Mouse (Mus musculus) midbrain, embryonic 13.5 days (tissue): ENCODE results near the gene Olfr898. TPM values are rescaled to one million over a fixed set of nuclear protein-coding genes. Genes with fewer than 3 reads are reported as not detected.

Experiments
- ATAC-seq: fragments of 200-750 bp; cut with Nextera tagmentation; 2 replicates; pipeline ENCODE4 v1.8.0; 2017; ENCODE audit warnings: mild to moderate bottlenecking, moderate TSS enrichment, moderate library complexity
- H3K27ac ChIP-seq: fragments of 300-500 bp; sonication (generic); 2 replicates; pipeline ENCODE4 v1.5.1; 2015; ENCODE audit warnings: inconsistent platforms, mild to moderate bottlenecking, moderate library complexity
- H3K27me3 ChIP-seq: fragments of 300-500 bp; sonication (generic); 2 replicates; pipeline ENCODE4 v1.6.1; 2015; ENCODE audit warnings: mild to moderate bottlenecking, inconsistent platforms
- H3K36me3 ChIP-seq: fragments of 300-500 bp; sonication (generic); 2 replicates; pipeline ENCODE4 v1.6.1; 2015; ENCODE audit warnings: mild to moderate bottlenecking, inconsistent platforms
- H3K4me1 ChIP-seq: fragments of 300-500 bp; sonication (generic); replicated peaks from 2 replicates; pipeline ENCODE4 v1.6.1; 2015; ENCODE audit warnings: inconsistent platforms
- H3K4me2 ChIP-seq: fragments of 300-500 bp; sonication (generic); replicated peaks from 2 replicates; pipeline ENCODE4 v1.6.1; 2015; ENCODE audit warnings: moderate library complexity, mild to moderate bottlenecking, inconsistent platforms
- H3K4me3 ChIP-seq: fragments of 300-500 bp; sonication (generic); replicated peaks from 2 replicates; pipeline ENCODE4 v1.5.1; 2015; ENCODE audit warnings: mild to moderate bottlenecking, inconsistent platforms
- H3K9ac ChIP-seq: fragments of 300-500 bp; sonication (generic); replicated peaks from 2 replicates; pipeline ENCODE4 v1.6.1; 2015; ENCODE audit warnings: mild to moderate bottlenecking, inconsistent platforms
- H3K9me3 ChIP-seq: fragments of 300-500 bp; sonication (generic); 2 replicates; pipeline ENCODE4 v1.6.1; 2016; ENCODE audit warnings: mild to moderate bottlenecking, inconsistent platforms
- WGBS: fragments of 180-500 bp; shearing (Covaris S2); methylation state at CpG from one replicate; pipeline ENCODE4 v1.1.7; 2015; 5-methylcytosine and 5-hydroxymethylcytosine counted together
- polyA plus RNA-seq: library from polyadenylated mRNA; unstranded; fragments of >200 nt; fragmentation: Nextera tagmentation; extraction: Ambion mirVana; gene quantifications from 2 replicates; pipeline ENCODE4 v1.2.1, GENCODE M21; 2015

The Olfr898 gene
- polyA plus RNA-seq = not detected in 2 replicates

DNA sequence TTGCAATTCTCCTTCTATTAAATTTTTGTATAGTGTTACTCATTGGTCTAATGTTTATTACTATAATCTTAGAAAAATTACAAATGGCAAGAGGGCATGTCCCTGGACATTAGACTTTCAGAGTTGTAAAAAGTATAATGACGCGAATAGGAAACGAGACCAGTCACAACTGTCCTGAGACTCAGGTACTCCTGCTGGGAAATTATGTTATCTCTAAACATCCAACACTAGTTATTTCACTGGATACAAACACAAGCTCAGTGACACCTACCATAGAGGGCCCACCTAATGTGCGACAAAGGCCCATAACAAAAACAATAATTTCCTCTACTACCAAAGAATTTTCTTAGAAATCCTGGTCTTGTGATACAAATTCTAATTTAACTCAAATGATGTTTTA is at the start of gene Olfr898:
Gene Olfr898 (plus strand): TSS at position 301 of the 400 bp plus-strand sequence.
- no peaks in the 10 kb centered on the region for H3K9me3 ChIP-seq
- H3K36me3 ChIP-seq = no peaks in the 10 kb centered on the region
- 95% methylated on average over 4 of the region's 4 CpGs for WGBS
- H3K4me1 ChIP-seq = no peaks in the 10 kb centered on the region
- no peak within 1 kb of the TSS for H3K9ac ChIP-seq
- H3K4me2 ChIP-seq = no peak within 1 kb of the TSS
- no peaks in the 10 kb centered on the region for H3K27me3 ChIP-seq
- no peak for ATAC-seq
- H3K27ac ChIP-seq = no peak within 1 kb of the TSS
- no peak within 1 kb of the TSS for H3K4me3 ChIP-seq

DNA sequence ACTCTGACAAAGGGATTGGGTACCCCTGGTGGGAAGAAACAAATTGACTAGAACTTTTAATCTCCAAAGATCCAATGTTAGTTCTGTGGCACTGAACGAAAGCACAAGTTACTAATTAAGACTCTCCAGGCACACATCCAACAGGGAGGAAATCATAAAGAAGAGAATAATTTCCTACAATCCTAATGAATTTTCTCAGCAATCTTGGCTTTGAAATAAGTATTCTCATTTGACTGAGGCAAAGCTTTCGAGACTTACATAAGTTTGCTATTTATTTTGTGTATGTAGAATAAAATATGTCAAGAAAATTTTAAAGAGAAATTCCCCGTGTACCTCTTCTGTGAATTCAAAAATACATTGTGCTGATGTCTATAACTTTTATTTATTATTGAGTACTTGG is 19.5 kb upstream of the Olfr898 start, which contains the start of gene Olfr25:
Gene Olfr25 (plus strand): TSS at position 301 of the 400 bp plus-strand sequence.
- Histone ChIP-seq H3K27ac (no peak within 1 kb of the TSS), H3K27me3 (no peaks in the 10 kb centered on the region), H3K36me3 (no peaks in the 10 kb centered on the region), H3K9ac (no peak within 1 kb of the TSS), H3K9me3 (no peaks in the 10 kb centered on the region), H3K4me1 (no peaks in the 10 kb centered on the region), H3K4me3 (no peak within 1 kb of the TSS), H3K4me2 (no peak within 1 kb of the TSS)
- no peak for ATAC-seq
- WGBS = 76% methylated on average over 3 of the region's 3 CpGs

DNA sequence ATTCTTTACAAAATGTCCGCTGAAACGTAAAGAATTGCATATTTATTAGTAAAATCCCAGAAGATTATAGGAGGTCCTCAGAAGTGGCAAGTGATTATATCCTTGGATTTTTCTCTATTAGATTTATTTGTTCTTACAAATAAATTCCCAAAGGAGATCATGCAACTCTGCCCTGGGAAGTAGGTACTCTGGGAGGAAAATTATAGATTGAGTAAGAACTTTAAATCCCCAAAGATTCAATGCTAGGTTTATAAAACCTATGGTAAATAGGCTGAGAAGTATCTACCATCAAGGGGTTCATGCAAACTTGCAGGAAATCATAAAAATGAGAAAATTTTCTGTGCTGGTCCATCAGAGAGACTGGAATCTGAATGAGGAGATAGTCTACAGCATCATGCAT is 18.4 kb downstream of the Olfr898 start, which contains the start of gene Olfr250:
Gene Olfr250 (plus strand): TSS at position 301 of the 400 bp plus-strand sequence.
- Histone ChIP-seq H3K4me1 (no peaks in the 10 kb centered on the region), H3K9me3 (no peaks in the 10 kb centered on the region), H3K36me3 (no peaks in the 10 kb centered on the region), H3K27me3 (no peaks in the 10 kb centered on the region), H3K4me3 (no peak within 1 kb of the TSS), H3K27ac (no peak within 1 kb of the TSS), H3K9ac (no peak within 1 kb of the TSS), H3K4me2 (no peak within 1 kb of the TSS)
- WGBS = 85% methylated on average over 2 of the region's 2 CpGs
- no peak for ATAC-seq

DNA sequence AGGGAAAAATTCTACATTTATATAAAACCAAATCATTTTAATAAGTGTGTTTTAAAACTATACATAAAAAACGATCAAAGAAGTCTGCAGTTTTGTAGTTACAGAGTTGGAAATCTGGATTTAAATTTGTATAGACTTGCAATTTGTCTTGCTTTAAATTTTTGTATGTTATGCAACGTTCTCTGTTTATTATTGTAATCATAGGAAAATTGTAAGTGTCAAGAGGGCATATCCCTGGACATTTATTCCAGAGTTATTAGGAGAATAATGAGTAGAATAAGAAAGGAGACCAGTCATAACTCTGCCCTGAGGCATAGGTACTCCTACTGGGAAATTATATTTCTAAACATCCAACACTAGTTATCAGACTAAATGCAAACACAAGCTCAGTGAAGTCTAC is 28.6 kb downstream of the Olfr898 start, which contains the start of gene Olfr251:
Gene Olfr251 (plus strand): TSS at position 301 of the 400 bp plus-strand sequence.
- WGBS = 73% methylated on average over 2 of the region's 2 CpGs
- H3K4me2 ChIP-seq = no peak within 1 kb of the TSS
- ATAC-seq = no peak
- H3K27me3 ChIP-seq = no peaks in the 10 kb centered on the region
- H3K4me1 ChIP-seq = no peaks in the 10 kb centered on the region
- H3K9me3 ChIP-seq = no peaks in the 10 kb centered on the region
- H3K9ac ChIP-seq = no peak within 1 kb of the TSS
- H3K27ac ChIP-seq = no peak within 1 kb of the TSS
- H3K36me3 ChIP-seq = no peaks in the 10 kb centered on the region
- no peak within 1 kb of the TSS for H3K4me3 ChIP-seq

DNA sequence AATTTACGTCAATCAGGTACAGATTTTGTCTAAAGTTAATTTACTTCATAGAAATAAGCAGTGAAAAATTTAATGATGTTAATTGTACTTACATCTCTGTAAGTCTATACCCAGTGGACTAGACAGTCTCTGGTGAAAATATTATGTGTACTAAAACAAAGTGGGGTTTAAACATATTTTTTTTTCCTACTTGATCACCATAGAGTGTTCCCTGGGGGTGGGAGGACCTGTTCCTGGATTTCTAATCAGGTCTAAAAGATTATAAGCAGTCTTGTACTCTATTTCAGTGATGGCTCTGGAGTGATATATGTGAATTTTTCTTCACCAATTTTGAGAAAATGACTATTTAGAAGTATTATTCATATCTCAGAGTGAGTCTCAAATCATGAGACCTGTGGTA is 53.2 kb downstream of the Olfr898 start, which contains the start of gene Olfr147:
Gene Olfr147 (plus strand): TSS at position 301 of the 400 bp plus-strand sequence.
- Histone ChIP-seq H3K27me3 (no peaks in the 10 kb centered on the region), H3K4me2 (no peak within 1 kb of the TSS), H3K27ac (no peak within 1 kb of the TSS), H3K9ac (no peak within 1 kb of the TSS), H3K9me3 (no peaks in the 10 kb centered on the region), H3K4me3 (no peak within 1 kb of the TSS), H3K4me1 (no peaks in the 10 kb centered on the region), H3K36me3 (no peaks in the 10 kb centered on the region)
- WGBS = 89% methylated on average over 1 of the region's 1 CpGs
- no peak for ATAC-seq

Other genes with a start within 250 kb of the Olfr898 start
- gene Olfr888, start 240.3 kb upstream of the Olfr898 start, polyA plus RNA-seq = not detected in 2 replicates
- gene Olfr889, start 233.2 kb upstream of the Olfr898 start, polyA plus RNA-seq = 0.06 and 0.07 TPM in 2 replicates
- gene Olfr890, start 205.9 kb upstream of the Olfr898 start, polyA plus RNA-seq = not detected in 2 replicates
- gene Olfr891, start 167.6 kb upstream of the Olfr898 start, polyA plus RNA-seq = not detected in 2 replicates
- not detected in 2 replicates for gene Olfr893, start 140.0 kb upstream of the Olfr898 start, polyA plus RNA-seq
- gene Olfr894, start 130.4 kb upstream of the Olfr898 start, polyA plus RNA-seq = not detected in 2 replicates
- not detected in 2 replicates for gene Olfr143, start 95.6 kb upstream of the Olfr898 start, polyA plus RNA-seq
- not detected in 2 replicates for gene Olfr895, start 80.6 kb upstream of the Olfr898 start, polyA plus RNA-seq
- not detected in 2 replicates for gene Olfr896-ps1, start 57.3 kb upstream of the Olfr898 start, polyA plus RNA-seq
- gene Olfr25, start 19.4 kb upstream of the Olfr898 start, polyA plus RNA-seq = not detected in 2 replicates
- gene Olfr250, start 18.5 kb downstream of the Olfr898 start, polyA plus RNA-seq = not detected in 2 replicates
- gene Olfr251, start 28.7 kb downstream of the Olfr898 start, polyA plus RNA-seq = not detected in 2 replicates
- gene Olfr147, start 53.3 kb downstream of the Olfr898 start, polyA plus RNA-seq = not detected in 2 replicates
- gene Olfr901, start 81.0 kb downstream of the Olfr898 start, polyA plus RNA-seq = not detected in 2 replicates
- not detected in 2 replicates for gene Olfr902, start 99.2 kb downstream of the Olfr898 start, polyA plus RNA-seq
- gene Olfr904, start 114.7 kb downstream of the Olfr898 start, polyA plus RNA-seq = not detected in 2 replicates
- not detected in 2 replicates for gene Olfr905, start 122.7 kb downstream of the Olfr898 start, polyA plus RNA-seq
- gene Olfr906, start 138.7 kb downstream of the Olfr898 start, polyA plus RNA-seq = not detected in 2 replicates
- gene Olfr907, start 147.4 kb downstream of the Olfr898 start, polyA plus RNA-seq = not detected in 2 replicates
- not detected in 2 replicates for gene Olfr911-ps1, start 173.2 kb downstream of the Olfr898 start, polyA plus RNA-seq
- not detected in 2 replicates for gene Olfr910, start 189.4 kb downstream of the Olfr898 start, polyA plus RNA-seq
- not detected in 2 replicates for gene Olfr912, start 231.8 kb downstream of the Olfr898 start, polyA plus RNA-seq
- gene Olfr913, start 244.3 kb downstream of the Olfr898 start, polyA plus RNA-seq = not detected in 2 replicates